Mouse (Mus musculus): ENCODE results near the gene Exosc10.

Exosc10 gene

DNA sequence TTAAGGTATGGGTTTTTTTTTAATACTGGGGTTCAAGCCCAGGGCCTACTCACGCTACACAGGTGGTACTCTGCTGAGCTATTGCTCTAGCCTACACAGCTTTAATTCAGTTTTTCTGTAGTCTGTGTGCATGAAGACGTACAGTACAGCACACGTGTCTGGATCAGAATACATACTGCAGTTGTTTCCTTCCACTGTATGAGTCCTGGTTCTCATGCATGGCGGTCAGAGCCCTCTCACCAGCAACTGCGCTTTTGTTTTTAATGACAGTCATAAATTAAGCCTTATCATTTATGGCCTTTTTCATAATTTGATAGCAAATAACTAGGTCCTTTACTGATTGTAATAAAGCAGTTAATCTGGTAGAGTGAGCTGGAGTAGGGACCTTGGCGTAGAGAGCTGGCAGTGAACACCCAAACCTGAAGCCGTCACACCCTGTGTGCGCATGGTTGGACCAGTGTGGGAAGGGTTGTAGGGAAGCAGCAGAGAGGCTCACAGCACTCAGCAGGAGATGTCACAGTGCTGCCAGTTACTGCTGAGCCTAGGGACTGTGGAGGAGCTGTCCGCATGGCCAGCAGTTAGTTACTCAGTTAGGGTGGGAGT is 12.6 kb downstream of the Exosc10 start:
- ATAC-seq (ENCODE audit: low TSS enrichment) = no peak

DNA sequence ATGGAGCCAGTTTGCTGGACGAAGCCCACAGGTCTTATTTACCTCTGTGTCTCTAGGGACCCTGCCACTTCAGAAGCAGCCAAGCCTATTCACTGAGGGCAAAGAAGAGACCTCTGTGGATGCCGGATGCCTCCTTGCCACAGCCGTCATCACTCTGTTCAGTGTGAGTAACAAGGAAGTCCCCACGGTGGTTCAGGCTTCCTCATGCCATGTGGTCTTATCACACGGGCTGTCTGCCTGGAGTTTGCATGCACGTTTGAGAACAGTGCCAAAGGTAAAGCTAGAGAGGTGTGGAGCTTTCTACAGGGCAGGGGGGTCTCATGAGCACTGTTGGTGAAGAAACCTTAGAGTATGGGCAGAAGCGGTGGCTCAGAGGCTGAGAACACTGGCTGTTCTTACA is 15.0 kb downstream of the Exosc10 start:
- ATAC-seq (ENCODE audit: low TSS enrichment) = no peak

DNA sequence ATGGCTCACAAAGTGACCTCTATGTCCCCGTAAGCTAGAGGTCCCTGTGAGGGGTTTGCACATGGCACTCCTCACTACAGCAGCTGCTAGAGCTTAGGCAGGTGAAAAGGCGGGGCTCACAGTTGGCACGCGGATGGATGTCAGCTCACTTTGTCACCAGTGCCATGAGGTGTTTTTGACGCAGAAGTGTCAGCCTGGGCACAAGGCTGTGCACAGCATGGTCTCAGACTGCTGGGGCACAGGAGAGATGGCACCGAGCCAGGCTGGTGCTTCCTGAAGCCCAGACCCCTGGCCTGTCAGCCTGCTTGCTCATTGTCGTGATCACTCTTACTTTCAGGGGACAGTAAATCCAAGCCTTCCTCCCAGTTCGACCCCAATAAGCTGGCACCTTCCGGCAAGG is 22.5 kb downstream of the Exosc10 start:
- no peak for ATAC-seq (ENCODE audit: low TSS enrichment)

DNA sequence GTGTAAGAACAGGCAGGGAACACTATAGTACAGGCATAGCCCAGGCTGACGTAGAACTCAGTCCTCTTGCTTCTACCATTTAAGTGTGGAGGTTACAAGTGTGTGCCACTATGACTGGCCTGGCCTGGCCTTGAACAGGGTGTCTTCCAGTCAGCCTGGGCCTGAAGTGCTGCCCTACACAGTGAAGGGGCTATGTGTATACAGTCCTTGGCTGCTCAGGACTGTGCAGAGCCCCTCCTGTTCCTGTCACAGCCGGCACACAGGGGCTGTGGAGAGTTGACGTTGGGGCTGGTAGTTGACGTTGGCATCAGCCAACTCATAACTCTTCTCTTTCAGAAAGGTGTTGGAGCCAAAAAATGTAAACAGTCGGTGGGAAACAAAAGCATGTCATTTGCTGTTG is 23.2 kb downstream of the Exosc10 start:
- no peak for ATAC-seq (ENCODE audit: low TSS enrichment)

DNA sequence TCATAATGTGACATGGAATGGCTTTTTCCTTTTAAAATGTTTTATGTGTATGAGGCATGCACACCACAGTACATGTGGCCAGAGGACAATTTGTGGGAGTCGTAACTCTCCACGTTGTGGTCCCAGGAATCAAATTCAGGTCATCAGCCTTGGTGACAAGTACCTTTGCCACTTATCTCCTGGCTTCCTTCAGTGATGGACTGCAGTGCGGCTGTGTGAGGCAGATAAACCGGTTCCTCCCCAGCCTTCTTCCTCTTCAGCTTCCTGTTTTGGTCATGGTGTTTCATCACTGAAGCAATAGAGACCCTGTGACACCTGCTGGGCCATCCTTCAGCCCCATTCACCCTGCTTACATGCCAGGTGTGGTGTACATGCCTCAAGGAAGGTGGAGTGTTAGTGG is 25.0 kb downstream of the Exosc10 start:
- no peak for ATAC-seq (ENCODE audit: low TSS enrichment)

DNA sequence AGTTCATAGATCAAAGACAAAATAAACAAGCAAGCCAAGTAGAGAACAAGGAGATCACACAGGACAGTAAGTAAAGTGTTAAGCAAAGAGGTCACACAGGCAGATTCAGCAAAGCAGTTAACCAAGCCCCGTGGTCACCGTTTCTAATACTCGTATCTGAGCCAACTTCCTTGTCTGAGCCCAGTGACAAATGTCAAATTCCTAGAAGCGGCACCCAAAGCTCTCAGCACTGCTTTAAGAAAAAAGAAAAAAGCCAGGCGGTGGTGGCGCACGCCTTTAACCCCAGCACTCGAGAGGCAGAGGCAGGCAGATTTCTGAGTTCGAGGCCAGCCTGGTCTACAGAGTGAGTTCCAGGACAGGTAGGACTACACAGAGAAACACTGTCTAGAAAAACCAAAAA is 28.4 kb downstream of the Exosc10 start:
- no peak for ATAC-seq (ENCODE audit: low TSS enrichment)

DNA sequence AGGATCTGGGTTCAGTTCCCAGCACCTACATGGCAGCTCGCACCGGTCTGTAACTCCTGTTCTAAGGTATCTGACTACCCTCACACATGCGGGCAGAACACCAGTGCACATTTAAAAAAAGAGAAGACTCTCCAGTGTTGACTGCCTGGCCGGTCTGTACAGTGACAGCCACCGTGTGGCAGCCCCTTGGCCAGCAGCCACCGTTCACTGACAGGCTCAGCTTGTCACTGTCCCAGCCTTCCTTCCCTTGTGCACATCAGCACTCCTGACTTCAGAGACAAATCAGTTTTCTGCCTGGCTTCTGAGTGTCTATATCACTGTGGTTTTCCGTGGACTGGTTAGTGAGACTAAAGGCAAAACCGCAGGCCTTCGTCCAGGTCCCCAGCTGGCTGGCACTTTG is 30.6 kb downstream of the Exosc10 start:
- ATAC-seq (ENCODE audit: low TSS enrichment) = no peak

DNA sequence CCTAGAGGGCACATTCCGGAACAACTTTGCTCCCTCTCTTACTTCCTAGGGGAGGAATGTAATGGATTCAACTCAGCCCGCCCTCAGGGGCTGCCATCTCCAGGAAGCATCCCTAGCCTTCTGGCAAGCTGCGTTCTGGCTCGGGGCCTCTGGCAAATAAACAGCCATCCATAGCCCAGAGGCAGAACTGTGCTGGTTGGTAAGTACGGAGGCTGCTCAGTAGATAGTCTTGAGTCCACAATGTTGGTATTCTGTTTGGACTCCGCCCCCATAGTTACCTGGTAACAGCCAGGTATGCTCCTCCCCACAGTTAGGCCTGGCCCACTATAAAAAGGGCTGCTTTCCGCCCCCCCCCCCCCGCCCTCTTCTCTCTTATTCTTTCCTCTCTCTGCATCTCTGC is 31.3 kb downstream of the Exosc10 start:
- no peak for ATAC-seq (ENCODE audit: low TSS enrichment)

DNA sequence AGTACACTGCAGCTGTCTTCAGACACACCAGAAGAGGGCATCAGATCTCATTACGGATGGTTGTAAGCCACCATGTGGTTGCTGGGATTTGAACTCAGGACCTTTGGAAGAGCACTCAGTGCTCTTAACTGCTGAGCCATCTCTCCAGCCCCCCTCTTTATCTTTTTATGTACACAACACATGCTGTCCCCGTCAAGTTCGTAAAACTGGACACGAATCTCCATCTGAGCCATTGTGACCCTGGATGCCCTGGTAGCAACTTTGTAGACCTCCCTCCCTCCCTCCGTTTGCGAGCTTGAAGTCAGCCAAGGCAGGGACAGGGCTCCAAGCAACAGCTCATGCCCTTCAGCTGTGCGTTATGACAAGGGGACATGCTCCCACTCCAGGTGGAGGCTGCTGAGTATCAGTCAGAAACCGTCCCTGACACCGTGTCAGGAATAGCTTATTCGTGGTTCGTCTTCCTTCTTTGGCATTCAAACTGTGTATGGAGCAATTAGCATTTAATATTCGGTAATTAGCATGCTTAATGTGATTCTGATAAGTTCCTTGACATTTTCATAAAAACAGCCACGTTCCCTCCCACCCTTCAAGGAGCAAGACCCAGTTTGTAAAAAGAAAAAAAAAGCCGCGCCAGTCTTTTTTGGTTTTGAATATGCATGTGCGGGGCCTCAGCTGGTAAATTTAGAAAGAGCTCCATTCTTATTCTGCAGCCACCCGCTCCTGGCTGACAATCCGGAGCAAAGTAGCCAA is 32.4 kb downstream of the Exosc10 start:
- ATAC-seq (ENCODE audit: low TSS enrichment) = peak; percentile 17; the same call in 1 of the 2 replicates

DNA sequence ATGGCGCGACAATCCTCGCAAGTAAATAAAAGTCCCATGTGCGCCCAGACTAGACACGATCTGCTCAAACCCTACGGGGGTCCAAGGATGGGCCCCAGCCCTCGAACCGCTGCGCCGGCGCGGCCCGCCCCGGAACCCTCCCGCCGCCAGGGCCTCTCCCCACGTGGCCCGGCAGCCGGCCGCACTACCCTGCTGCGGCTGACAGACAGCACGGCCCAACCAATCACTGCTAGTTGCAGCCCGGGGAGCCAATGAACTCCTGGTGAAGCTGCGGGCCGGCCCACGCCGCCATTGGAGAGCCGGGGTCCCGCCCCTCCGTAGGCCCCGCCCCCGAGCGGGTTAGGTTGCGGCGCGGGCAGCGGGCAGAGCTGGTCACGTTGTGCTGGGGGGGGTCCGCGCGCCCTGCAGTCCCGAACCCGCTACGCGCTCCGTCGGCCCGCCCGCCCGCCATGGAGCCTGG is 33.0 kb downstream of the Exosc10 start, which contains the start of gene Srm:
Gene Srm (plus strand): TSS at position 333 of the 460 bp plus-strand sequence.
- ATAC-seq (ENCODE audit: low TSS enrichment) = peak; percentile 97

DNA sequence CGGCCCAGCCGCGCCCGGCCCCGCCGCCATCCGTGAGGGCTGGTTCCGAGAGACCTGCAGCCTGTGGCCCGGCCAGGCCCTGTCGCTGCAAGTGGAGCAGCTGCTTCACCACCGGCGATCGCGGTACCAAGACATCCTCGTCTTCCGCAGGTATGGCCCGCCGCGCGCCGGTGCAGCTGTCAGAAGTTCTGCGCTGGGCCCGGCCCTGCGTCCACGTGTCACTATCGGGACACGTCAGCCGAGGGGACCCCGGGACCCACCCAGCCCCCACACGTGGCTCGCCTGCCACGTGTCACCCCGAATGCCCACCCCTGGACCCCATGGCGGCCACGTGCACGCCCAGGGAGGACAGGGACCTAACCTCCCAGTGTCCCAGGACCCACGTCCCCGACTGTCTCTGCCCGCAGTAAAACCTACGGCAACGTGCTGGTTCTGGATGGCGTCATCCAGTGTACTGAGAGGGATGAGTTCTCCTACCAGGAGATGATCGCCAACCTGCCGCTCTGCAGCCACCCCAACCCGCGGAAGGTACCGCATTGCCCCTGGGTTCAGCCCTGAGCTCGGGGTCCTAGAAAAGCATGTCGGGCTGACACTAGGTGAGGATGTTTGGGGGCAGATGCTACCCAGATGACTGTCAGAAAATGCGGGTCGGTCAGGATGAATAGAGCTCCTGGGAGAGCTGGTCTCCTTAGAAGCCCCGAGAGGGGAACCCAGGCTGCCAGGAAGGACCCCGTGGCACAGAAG is 33.6 kb downstream of the Exosc10 start:
- ATAC-seq (ENCODE audit: low TSS enrichment) = peak; percentile 18; the same call in 1 of the 2 replicates

DNA sequence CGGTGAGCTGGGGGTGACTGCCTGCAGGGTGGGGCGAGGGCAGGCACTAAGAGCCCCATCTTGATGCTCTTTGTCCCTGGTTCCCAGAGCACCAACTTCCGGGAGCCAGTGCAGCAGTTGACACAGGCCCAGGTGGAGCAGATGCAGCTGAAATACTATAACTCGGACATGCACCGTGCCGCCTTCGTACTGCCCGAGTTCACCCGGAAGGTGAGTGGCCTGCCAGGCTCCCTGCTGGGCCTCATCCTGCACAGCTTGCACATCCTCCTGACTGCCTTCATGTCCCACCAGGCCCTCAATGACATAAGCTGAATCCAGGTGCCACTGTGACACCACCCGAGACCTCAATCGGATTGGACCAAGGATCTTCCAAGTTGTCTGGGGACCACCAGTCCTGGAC is 35.8 kb downstream of the Exosc10 start:
- no peak for ATAC-seq (ENCODE audit: low TSS enrichment)

DNA sequence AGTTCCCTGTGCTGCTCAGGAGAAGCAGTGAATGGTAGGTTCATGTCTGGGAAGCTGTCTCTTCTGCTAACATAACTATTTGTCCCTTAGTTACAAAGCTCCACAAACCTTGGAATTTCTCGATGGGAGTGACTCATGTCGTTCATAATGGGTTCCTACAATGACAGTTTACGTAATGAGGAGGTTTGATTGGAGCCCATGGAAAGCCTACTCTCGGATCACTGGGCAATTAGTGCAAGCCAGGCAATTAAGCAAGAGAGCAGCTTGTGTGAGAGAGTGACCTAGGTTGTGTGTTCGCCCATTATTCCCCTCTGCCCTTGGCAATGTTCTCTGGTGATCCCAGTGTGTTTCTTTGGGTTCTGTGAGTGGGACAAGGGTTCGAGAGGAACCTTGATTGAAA is 37.7 kb downstream of the Exosc10 start:
- ATAC-seq (ENCODE audit: low TSS enrichment) = no peak

DNA sequence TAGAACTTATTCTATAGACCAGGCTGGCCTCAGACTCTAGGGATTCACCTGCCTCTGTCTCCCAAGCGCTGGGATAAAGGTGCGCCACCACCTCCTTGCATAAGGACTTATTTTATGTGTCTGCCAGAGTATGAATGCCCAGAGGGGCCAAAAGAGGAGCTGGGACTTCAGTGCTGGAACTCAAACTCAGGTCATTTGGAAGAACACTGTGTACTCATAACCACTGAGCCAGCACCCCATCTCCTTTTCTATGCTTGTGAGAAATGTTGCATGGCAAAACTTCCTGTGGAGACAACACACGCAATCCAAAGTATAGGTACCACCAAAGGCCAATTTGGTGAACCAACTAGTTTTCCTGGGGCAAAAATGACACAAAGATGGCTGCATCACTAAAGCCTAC is 38.5 kb downstream of the Exosc10 start:
- ATAC-seq (ENCODE audit: low TSS enrichment) = no peak

DNA sequence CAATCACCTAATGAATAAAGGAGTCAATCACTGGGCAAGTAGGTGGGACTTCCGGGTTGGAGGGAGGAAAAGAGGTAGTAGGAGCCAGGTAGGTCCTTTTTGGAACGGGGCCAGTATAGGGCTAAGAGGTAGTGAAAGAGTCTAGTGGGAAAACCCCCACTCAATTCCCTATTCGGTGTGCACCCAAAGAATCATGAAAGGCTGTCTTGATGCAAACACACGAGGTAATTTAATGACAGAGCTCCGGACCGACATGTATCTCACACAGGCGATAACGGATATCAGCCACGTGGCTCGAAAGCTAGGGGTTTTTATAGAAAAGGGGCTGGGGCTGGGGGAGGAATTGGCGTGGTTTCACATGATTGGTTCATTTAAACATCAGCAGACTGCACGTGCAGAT is 40.6 kb downstream of the Exosc10 start:
- ATAC-seq (ENCODE audit: low TSS enrichment) = no peak

DNA sequence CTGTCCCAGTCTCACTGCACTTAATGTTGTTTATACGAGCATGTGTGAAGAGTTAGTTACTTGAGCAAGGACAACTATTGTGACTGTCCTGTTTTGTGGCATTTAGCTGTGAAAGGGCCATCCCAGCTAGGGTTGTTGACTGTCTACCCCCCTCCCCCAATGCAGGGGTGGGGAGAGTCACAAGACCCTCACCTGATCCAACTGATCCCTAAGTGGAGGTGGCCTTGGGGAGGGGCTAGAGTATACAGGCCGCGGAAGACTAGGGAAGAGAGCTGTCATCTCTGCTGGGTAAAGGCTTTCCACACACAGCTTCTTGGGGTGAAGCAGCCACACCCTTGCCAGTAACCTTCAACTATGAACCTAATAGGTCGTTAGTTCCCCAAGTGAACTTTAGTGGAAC is 42.1 kb downstream of the Exosc10 start:
- no peak for ATAC-seq (ENCODE audit: low TSS enrichment)

DNA sequence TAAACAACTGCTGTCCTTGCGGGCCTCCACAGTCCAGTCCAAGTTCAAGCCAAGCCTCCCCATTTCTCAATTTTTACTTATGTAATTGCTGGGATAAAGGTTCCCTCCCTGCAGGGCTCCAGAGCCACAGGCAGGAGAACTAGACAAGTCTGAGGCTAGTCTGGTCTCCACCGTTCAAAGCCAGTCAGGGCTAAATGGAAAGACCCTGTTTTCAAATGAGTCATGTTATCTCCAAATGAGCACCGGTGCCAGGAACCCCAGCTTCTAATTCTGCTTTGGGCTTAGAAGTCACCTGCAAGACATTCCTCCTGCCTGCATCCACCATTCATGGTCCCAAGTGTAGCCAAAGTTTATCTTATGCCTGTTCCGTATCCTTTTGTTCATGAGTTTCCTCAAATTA is 43.6 kb downstream of the Exosc10 start:
- no peak for ATAC-seq (ENCODE audit: low TSS enrichment)

DNA sequence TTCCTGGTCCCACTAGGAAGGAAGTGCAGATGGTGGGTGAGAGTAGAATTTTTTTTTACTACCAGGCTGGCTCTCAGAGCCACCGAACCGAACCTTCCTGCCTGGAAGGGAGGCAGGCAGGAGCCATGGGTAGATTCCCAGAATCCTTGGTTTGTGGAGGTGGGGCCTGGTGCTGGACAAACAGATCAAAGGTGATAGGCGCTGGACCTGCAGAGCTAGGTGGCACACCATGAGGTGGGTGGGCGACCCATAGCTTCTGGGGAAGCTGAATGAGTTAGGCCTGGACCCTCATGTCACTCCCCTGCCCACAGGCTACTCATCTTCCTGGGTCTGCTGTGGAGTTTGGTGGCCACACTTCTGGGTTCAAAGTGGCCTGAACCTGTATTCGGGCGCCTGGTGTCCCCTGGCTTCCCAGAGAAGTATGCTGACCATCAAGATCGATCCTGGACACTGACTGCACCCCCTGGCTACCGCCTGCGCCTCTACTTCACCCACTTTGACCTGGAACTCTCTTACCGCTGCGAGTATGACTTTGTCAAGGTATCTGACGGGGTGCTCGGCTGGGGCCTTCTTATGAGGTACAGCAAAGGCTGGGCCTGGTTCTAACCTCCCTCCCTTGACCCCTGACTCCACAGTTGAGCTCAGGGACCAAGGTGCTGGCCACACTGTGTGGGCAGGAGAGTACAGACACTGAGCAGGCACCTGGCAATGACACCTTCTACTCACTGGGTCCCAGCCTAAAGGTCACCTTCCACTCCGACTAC is 44.3 kb downstream of the Exosc10 start, which contains the start of gene Masp2:
Gene Masp2 (plus strand): TSS at position 198 of the 764 bp plus-strand sequence.
- no peak for ATAC-seq (ENCODE audit: low TSS enrichment)

DNA sequence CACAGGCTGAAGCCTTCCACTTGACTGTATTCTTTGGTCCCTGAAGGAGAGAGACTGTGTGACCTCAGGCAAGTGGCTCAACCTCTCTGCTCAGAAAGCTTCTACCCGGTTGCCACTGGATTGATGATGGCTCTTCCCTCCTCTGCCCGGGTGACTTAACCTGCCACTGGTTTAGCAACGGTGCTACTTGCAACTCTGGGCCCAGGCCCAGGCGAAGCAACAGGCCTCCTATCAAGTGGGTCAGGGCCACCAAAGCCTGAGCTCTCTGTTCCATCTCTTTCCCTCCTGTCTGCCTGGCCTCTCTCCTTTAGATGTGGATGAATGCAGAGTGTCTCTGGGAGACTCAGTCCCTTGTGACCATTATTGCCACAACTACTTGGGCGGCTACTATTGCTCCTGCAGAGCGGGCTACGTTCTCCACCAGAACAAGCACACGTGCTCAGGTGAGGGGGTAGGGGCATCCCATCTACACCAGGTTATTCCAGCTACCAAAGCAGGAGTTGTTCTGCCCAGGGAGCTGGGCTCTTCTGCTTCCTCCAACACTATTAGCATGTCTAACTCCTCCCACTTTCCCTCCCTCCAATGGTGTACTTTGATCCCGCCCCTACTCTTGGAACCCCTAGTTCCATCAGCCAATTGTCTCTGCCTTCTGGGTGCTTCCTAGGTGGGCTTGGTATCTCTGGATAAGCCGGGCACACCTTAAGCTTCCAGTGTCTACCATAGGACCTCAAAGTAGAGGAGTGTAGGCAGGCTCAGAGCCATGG is 45.3 kb downstream of the Exosc10 start:
- peak; percentile 28 for ATAC-seq (ENCODE audit: low TSS enrichment)

DNA sequence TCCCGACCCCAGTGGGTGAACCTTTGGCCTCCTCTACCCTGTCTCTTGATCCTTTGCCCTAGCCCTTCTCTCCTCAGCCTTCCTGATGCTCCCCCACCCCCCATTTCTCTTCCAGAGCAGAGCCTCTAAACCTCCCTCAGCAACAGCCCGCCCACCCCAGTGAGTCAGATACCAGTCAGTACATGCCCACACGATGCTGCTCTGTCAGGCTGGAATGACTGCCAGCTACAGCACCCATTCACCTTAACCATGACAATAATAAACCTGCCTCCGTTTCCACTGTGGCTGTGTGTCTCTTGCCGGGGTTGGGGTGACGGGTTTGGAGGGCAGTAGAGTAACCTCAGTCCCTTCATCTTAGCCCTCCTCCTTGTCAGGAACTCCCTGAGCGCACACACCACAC is 45.9 kb downstream of the Exosc10 start:
- peak; percentile 81 for ATAC-seq (ENCODE audit: low TSS enrichment)

DNA sequence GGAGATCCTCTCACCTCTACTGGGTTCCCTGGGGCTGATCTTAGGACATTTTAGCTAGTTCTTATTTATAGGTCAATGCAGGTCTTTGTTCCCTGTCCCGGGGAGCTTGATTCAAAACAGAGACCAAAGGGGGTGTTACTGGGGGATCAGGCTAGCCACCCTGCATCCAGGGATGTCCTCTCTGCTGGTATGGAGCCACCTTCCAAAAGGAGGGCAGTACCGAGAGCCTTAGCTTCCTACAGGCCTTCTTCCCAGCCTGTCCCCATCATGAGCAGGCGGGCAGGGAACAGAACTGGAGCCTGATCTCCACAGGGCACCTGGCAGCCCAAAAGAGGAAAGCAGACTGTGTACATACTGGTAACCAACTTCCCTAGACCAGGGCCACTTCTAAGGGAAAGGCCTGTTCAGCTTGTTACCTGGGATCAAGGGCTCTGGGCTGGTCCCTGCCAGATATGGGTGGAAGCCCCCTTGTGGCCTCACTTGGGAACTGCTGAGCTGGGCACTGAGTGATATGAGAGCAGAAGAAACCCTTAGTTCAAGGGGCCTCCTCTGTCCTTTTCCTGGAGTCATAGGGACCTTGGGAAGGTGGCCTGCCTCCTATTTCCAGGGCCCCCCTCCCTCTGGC is 46.4 kb downstream of the Exosc10 start:
- peak; percentile 32; the same call in 1 of the 2 replicates for ATAC-seq (ENCODE audit: low TSS enrichment)
